Mouse (Mus musculus) hindlimb bud, embryonic 11.5 days (tissue): ENCODE data around the gene Fopnl.

Source experiments
- DNase-seq: peaks from one replicate; pipeline ENCODE4 v3.0.0-alpha.2; 2012; ENCODE audit warnings: low read depth, low spot score; ENCODE audit errors: extremely low spot score

The Fopnl gene

DNA sequence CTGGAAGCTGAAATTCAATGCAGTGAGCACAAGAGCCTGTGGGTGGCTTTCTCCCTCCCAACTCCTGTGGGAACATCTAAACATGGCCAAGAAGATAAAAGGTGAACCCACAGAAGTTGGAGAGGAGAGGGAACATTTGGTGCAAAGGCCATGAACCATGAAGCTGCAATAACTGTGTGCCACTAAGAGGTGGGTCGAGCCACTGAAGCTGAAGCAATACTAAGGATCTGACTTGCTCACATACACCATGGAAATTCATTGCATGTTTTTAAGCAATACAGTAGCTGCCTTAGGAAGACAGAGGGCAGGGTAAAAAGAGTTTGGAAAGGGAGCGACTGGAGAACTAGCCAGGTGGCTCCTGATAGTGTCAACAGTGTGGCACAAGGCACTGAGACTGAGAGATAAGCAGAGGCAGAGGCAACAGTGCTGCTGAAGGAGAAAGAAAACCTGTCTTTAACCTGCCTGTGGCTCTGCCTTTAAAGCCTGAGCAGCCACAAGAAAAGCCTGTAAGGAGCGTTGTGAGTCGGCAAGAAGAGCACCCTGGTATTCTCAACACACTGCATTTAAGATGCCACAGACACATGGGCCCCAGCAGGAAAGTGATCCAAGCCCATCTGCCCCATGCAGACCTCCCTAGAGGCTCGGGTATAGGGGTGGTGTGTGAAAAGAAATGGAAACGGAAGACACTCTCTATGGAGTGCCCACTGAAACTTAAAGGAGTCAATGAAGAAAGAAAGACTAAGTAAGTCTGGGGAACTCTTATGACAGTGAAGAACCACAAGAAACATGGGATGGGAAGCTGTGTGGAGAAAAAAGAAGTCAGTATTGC, 8.7 kb downstream of the Fopnl start:
- no peak for DNase-seq

GRCm38 (mm10) chr16:14307373-14307772, 9.8 kb downstream of the Fopnl start:
- DNase-seq, result no peak

- no peak for DNase-seq
Observed at GRCm38 (mm10) chr16:14306451-14306850, 10.8 kb downstream of the Fopnl start.

DNA sequence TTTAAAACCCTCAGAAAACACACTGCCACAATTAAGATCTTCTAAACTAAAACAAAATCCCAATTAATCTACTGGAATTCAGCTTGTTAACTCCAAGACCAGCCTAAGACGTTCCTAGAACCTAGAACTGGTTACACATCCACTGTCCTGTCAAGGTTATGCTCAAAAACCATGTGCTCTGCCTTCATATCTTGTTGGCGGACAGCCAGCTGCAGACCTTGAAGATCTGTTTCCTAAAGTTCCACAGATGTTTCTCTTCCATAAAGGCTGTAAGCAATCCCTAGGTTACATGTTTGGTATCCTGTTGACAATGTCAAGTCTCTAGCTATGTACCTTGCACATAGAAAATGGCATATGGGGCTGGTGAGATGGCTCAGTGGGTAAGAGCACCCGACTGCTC, 12.4 kb downstream of the Fopnl start:
- DNase-seq, result no peak

DNA sequence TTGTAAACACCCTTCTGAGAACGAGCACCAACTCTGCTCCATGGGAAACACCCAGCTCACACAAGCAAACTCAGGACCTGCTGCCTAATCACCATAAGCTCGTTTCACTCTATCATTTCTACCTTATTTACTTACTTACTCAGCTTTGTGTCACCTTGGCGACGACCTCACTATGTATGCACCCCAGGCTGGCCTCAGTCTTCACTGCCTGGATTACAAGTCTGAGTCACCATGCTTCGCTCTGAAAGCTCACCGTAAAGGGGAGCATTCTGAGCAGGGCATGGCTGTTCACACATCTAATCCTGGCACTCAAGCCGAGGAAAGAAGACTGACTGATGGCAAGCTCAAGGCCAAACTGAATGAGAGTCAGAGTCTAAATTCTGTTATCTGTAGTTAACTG, 13.5 kb downstream of the Fopnl start:
- no peak for DNase-seq

DNA sequence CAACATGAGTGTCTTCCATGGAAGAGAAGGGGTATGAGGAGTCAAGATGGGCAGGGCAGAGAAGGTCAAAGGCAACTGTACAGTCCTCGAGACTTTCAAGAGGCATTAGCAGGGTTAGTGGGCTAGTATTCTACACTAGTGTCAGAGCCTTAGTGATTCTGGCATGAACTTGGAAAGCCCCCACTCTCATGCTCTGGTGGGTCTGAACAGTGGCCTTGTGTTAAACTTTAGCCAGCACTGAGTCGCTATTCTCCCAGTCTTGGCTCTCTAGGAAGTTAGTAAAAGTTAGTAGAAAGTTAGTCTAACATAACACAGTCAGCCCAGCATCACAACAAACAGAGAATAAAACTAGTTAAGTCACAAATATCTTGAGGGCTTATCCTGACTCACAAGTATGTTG, 14.1 kb downstream of the Fopnl start:
- no peak for DNase-seq

DNA sequence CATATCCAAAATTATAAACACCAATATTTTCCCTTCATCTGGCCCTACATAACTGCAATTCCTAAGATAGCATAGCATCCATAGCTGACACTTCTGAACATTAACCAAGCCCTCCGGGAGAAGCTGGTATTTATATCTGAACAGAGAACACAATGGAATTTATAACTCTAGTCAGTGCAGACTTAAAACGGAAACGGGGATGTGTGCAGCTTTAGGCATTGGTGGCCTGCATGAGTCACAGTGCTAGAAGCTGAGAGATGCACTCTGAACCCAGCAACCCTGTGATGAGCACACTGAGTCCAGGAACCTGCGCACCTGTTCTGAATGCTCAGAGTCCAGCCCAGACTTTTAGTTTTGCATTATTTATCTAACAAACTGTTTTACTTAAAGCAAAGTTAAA, 18.7 kb downstream of the Fopnl start:
- no peak for DNase-seq

- DNase-seq, result no peak
Observed at GRCm38 (mm10) chr16:14297746-14298145, 19.5 kb downstream of the Fopnl start.

DNA sequence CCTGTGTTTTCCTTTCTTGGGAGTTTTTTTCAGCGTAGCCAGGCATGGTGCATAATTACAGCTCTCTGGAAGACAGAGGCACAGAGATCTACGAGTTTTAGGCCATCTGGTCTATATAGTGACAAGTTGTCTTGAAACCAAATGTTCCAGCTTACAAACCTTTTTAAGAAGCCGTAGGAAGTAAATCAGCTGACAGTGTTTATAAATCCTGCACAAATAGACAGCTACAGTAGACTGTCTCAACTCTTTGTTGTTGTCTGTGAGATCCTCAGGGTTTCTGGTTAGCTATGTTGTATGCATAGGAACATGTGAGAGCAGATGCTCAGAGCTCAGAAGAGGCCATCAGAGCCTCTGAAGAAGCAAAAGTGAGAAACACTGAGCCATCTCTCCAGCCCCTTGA, 20.1 kb downstream of the Fopnl start:
- DNase-seq, result no peak

DNA sequence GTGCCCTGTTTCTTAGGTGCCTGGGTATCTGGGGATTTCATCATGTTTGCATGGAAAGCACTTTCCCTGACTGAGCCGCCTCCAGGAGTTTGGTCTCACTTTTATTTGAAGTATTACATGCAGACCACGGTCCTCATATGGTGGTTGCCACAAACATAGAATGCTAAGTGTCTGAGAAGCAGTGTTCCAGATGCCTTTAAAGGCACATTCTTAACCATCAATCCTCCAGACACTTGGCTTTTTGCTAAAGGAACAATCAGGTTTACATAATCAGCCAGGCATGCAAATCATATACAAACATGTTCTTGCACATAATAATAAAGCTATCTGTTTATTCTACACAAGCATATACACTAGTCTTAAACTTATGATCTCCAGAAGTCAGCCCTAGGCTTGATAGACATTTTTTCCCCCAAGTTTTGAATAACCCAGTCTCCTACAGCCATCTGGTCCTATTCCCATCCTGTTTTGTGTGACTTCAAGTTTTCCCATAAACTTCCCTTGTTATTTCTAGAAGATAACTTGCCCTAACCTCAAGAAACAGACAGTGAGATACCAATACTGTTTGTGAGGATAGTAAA, 20.6 kb downstream of the Fopnl start:
- DNase-seq, result no peak

GRCm38 (mm10) chr16:14295291-14295690, 21.9 kb downstream of the Fopnl start:
- no peak for DNase-seq

DNA sequence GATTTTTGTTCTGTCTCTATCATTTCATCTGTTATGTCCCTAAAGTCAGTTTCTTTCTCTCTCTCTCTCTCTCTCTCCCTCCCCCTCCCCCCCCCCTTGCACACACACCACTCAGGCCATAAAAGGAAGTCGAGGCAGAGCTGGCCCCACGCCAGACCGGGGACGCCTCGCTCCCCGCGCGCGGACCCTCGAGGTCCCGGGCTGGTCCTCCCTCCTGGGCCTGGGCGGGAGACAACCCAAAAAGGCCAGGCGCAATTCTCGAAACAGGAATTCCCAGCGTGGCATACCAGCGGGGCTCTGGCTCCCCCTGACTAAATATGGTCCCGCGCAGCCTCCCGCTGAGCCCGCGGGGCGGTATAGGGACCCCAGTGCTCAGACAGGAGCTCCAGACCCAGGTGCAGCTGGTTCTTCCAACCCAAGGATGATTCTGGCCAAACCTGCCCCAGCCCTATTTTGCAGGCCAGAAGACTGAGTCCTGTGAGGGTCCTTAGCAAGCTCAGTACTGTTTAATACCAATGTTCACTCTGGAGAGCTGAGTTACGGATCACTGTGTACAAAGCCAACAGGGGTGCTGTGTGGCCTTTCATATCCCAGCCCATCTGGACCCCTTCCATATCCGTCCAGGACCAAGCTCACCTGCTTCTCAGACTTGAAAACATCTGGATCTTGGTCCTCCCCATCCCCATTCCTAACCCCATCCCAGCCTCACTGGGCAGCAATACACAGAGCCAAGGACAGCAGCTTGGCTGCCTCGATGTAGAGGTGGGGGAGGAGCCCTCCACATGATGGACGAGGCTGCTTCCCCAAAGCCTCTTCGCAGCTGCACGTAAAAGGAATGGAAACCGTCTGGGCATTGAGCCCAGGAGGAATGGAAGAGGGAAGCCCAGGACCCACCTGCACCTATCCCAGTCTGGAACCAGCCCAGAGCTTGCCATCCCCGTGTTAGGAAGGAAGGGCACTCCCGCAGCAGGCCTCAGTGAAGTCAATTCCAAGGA, 24.7 kb downstream of the Fopnl start:
- DNase-seq, result no peak

DNA sequence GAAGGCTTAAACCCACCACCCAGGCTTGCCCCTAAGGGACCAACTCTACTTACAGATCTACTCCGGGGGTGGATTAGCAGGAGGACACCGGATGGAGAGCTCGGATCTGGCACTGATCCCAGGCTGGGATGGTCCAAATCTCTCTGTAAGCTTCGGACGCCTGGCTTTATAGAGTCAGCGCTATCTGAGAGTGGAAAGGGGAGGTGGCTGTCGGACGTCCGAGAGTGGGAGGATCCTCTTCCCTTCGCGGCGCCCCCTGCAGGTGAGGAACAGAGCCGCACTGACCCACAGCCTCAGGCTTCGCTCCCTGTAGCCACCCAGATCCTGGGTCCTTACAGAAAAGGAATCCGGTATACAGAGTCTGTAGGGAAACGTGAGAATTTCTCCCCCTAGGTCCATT, 26.0 kb downstream of the Fopnl start, which contains the start of gene Myh11:
TSS of gene Myh11 (minus strand) at position 150 of the 400 bp plus-strand sequence.
- DNase-seq, result no peak

DNA sequence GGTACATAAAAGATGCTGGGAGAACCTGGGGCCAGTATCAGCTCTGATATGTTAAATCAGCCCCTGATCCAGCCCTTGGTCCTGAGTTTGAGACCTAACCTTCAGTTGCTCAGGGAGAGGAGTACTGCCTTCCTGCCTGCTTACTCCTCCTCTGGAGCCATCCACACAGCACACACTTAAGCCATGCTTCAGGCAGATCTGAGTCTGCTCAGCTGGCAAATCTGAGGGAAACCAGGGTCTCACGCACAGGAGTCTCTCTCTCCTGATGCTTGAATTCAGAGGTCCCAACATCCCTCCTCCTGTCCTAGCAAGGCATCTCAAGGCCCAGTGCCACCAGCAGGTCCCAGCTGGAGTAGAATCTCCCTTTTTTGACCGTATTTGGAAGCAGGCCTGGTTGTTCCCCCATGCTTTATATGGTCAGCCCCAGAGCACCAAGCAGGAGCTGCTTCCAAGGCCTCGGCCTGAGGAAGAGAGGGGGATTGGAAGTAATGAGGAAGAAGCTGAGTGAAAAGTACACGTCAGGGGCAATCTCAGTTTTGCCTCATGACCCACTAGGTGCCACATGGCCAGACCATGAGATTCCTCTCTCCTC, 44.7 kb downstream of the Fopnl start:
- no peak for DNase-seq

- no peak for DNase-seq
Observed at GRCm38 (mm10) chr16:14265203-14265920, 51.8 kb downstream of the Fopnl start.

GRCm38 (mm10) chr16:14264504-14264903, 52.7 kb downstream of the Fopnl start:
- no peak for DNase-seq

- DNase-seq, result no peak
Observed at GRCm38 (mm10) chr16:14263241-14263640, 54.0 kb downstream of the Fopnl start.

DNA sequence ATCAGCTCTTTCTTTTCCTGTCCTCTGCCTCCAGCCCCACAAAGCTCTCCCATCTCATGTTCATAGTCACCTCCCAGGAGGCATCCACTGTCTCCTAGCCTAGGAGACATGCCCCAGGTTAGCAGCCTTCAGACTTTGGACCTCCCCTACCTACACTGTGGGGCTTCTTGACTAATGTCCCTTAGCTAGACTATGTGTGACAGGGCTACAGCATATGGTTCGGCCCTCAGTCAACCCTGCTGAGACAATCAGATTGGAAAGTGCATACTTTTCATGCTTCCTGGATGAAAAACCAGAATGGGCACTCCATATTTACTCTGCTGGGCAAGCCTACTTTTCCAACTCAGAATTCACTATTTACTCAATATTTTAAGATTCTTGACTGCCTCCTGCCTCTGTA, 54.8 kb downstream of the Fopnl start:
- DNase-seq, result no peak

- DNase-seq, result no peak
Observed at GRCm38 (mm10) chr16:14258856-14259255, 58.3 kb downstream of the Fopnl start.

- DNase-seq, result no peak
Observed at GRCm38 (mm10) chr16:14253586-14253985, 63.6 kb downstream of the Fopnl start.
